Mouse (Mus musculus) G1E (cell line): Measurements from ENCODE around the gene Tomm5.

Experiments used
- CTCF ChIP-seq: IDR thresholded peaks from 2 replicates; pipeline ENCODE4 v1.5.1; 2012; ENCODE audit warnings: low read depth, low read length, inconsistent platforms, mixed read lengths
- GATA1 ChIP-seq: IDR thresholded peaks from 2 replicates; pipeline ENCODE4 v1.6.1; 2012; ENCODE audit warnings: borderline replicate concordance, low read length, inconsistent platforms, mixed read lengths
- GATA2 ChIP-seq: IDR thresholded peaks from 2 replicates; pipeline ENCODE4 v1.6.1; 2012; ENCODE audit warnings: low read depth, low read length, inconsistent platforms, borderline replicate concordance
- POLR2AphosphoS5 ChIP-seq: IDR thresholded peaks from 2 replicates; pipeline ENCODE4 v1.6.1; 2012; ENCODE audit warnings: low read depth, low read length, inconsistent platforms; ENCODE audit not compliant: insufficient replicate concordance
- TAL1 ChIP-seq: conservative IDR thresholded peaks from 2 replicates; pipeline ENCODE4 v1.6.1; 2012; ENCODE audit warnings: low read depth, low read length, inconsistent platforms, mixed read lengths

DNA sequence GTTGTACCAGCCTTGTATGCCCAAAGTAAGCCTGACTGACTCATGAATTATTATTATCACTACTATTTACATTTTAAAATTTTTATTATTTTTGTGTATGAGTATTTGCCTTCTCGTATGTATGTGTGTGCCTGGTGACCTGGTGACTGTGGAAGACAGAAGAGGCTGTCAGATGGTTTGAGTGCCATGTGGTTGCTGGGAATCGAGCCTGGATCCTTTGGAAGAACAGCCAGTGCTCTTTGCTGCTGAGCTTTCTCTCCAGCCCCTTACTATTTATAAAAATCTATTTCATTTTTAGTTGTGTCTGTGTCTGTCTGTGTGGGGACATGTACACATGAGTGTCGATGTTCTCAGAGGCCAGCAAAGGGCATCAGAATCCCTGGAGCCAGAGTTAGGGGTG is 48.5 kb upstream of the Tomm5 start:
- TF ChIP-seq CTCF (no peak), GATA1 (no peak), TAL1 (no peak), POLR2AphosphoS5 (no peak), GATA2 (no peak)
